Mouse (Mus musculus) stomach, embryonic 15.5 days (tissue): ENCODE results near the gene Cebpb. TPM values are rescaled to one million over a fixed set of nuclear protein-coding genes. Genes with fewer than 3 reads are reported as not detected.

ENCODE experiments used
- ATAC-seq: fragments of 200-750 bp; cut with Nextera tagmentation; 2 replicates; pipeline ENCODE4 v1.8.0; 2017; ENCODE audit warnings: low read depth, moderate number of reproducible peaks, moderate TSS enrichment; ENCODE audit not compliant: insufficient read depth, low FRiP score
- H3K27ac ChIP-seq: fragments of 300-500 bp; sonication (generic); 2 replicates; pipeline ENCODE4 v1.5.1; 2015; ENCODE audit warnings: mild to moderate bottlenecking, inconsistent platforms
- H3K27me3 ChIP-seq: fragments of 300-500 bp; sonication (generic); replicated peaks from 2 replicates; pipeline ENCODE4 v1.6.1; 2015; ENCODE audit warnings: inconsistent platforms
- H3K36me3 ChIP-seq: fragments of 300-500 bp; sonication (generic); 2 replicates; pipeline ENCODE4 v1.6.1; 2015; ENCODE audit warnings: inconsistent platforms
- H3K4me1 ChIP-seq: fragments of 300-500 bp; sonication (generic); 2 replicates; pipeline ENCODE4 v1.6.1; 2015; ENCODE audit warnings: inconsistent platforms
- H3K4me2 ChIP-seq: fragments of 300-500 bp; sonication (generic); 2 replicates; pipeline ENCODE4 v1.6.1; 2015; ENCODE audit warnings: mild to moderate bottlenecking, inconsistent platforms
- H3K4me3 ChIP-seq: fragments of 300-500 bp; sonication (generic); replicated peaks from 2 replicates; pipeline ENCODE4 v1.5.1; 2015; ENCODE audit warnings: inconsistent platforms
- H3K9ac ChIP-seq: fragments of 300-500 bp; sonication (generic); 2 replicates; pipeline ENCODE4 v1.6.1; 2015; ENCODE audit warnings: inconsistent platforms
- H3K9me3 ChIP-seq: fragments of 300-500 bp; sonication (generic); 2 replicates; pipeline ENCODE4 v1.6.1; 2016; ENCODE audit warnings: inconsistent platforms
- WGBS: fragments of 180-500 bp; shearing (Covaris S2); methylation state at CpG from one replicate; pipeline ENCODE4 v1.1.7; 2015; 5-methylcytosine and 5-hydroxymethylcytosine counted together
- polyA plus RNA-seq: library from polyadenylated mRNA; unstranded; fragments of >200 nt; fragmentation: Nextera tagmentation; extraction: Ambion mirVana; gene quantifications from 2 replicates; pipeline ENCODE4 v1.2.1, GENCODE M21; 2015

Cebpb gene
- polyA plus RNA-seq, 1 experiment from 2014 or later, result 25.4 TPM

GRCm38 (mm10) chr2:167712872-167713821 lies 24.4 kb downstream of the Cebpb start:
- no peak overlapping the region for H3K9ac ChIP-seq
- H3K27me3 ChIP-seq, result no peaks in the 10 kb centered on the region
- no peak overlapping the region for H3K4me3 ChIP-seq
- no peak for ATAC-seq
- no peak overlapping the region for H3K27ac ChIP-seq
- H3K36me3 ChIP-seq, result no peaks in the 10 kb centered on the region
- H3K4me2 ChIP-seq, result no peak overlapping the region
- H3K4me1 ChIP-seq, result no peaks in the 10 kb centered on the region
- no peaks in the 10 kb centered on the region for H3K9me3 ChIP-seq
- WGBS, result 62% methylated on average over 20 of the region's 23 CpGs

GRCm38 (mm10) chr2:167714298-167714697 lies 25.6 kb downstream of the Cebpb start:
- Histone ChIP-seq H3K27ac (no peak overlapping the region), H3K9ac (no peak overlapping the region), H3K36me3 (no peaks in the 10 kb centered on the region), H3K4me1 (no peaks in the 10 kb centered on the region), H3K9me3 (no peaks in the 10 kb centered on the region), H3K4me3 (no peak overlapping the region), H3K4me2 (no peak overlapping the region), H3K27me3 (no peaks in the 10 kb centered on the region)
- ATAC-seq, result no peak
- 86% methylated on average over 6 of the region's 6 CpGs for WGBS

GRCm38 (mm10) chr2:167715008-167715407 lies 26.3 kb downstream of the Cebpb start:
- Histone ChIP-seq H3K4me1 (no peaks in the 10 kb centered on the region), H3K4me3 (no peak overlapping the region), H3K9me3 (no peaks in the 10 kb centered on the region), H3K27me3 (no peaks in the 10 kb centered on the region), H3K36me3 (no peaks in the 10 kb centered on the region), H3K9ac (no peak overlapping the region), H3K27ac (no peak overlapping the region), H3K4me2 (no peak overlapping the region)
- 63% methylated on average over 6 of the region's 6 CpGs for WGBS
- no peak for ATAC-seq

- H3K9me3 ChIP-seq, result no peaks in the 10 kb centered on the region
- peaks cover 6% of the 10 kb centered on the region; the same call in 1 of the 2 replicates for H3K4me1 ChIP-seq
- no peak for ATAC-seq
- H3K27ac ChIP-seq, result no peak overlapping the region
- no peak overlapping the region for H3K4me3 ChIP-seq
- no peaks in the 10 kb centered on the region for H3K36me3 ChIP-seq
- H3K9ac ChIP-seq, result no peak overlapping the region
- no peaks in the 10 kb centered on the region for H3K27me3 ChIP-seq
- 52% methylated on average over 1 of the region's 1 CpGs for WGBS
- H3K4me2 ChIP-seq, result no peak overlapping the region
These were observed 28.5 kb downstream of the Cebpb start for GRCm38 (mm10) chr2:167717208-167717607.

GRCm38 (mm10) chr2:167719520-167719919 lies 30.8 kb downstream of the Cebpb start:
- H3K36me3 ChIP-seq, result no peaks in the 10 kb centered on the region
- WGBS, result 81% methylated on average over 4 of the region's 4 CpGs
- H3K4me2 ChIP-seq, result no peak overlapping the region
- no peak overlapping the region for H3K9ac ChIP-seq
- no peak overlapping the region for H3K27ac ChIP-seq
- peaks cover 6% of the 10 kb centered on the region; the same call in 1 of the 2 replicates for H3K4me1 ChIP-seq
- no peak for ATAC-seq
- H3K27me3 ChIP-seq, result no peaks in the 10 kb centered on the region
- no peak overlapping the region for H3K4me3 ChIP-seq
- no peaks in the 10 kb centered on the region for H3K9me3 ChIP-seq

- H3K27me3 ChIP-seq, result no peaks in the 10 kb centered on the region
- no peak overlapping the region for H3K4me3 ChIP-seq
- no peak overlapping the region for H3K4me2 ChIP-seq
- H3K27ac ChIP-seq, result no peak overlapping the region; the same call in 1 of the 2 replicates
- H3K9me3 ChIP-seq, result no peaks in the 10 kb centered on the region
- no peak overlapping the region for H3K9ac ChIP-seq
- 64% methylated on average over 11 of the region's 11 CpGs for WGBS
- peak; percentile 11; the same call in 1 of the 2 replicates for ATAC-seq
- H3K36me3 ChIP-seq, result no peaks in the 10 kb centered on the region
- H3K4me1 ChIP-seq, result peaks cover 6% of the 10 kb centered on the region; the same call in 1 of the 2 replicates
These were observed 32.6 kb downstream of the Cebpb start for GRCm38 (mm10) chr2:167721159-167721882.

- Histone ChIP-seq H3K4me1 (peaks cover 6% of the 10 kb centered on the region; the same call in 1 of the 2 replicates), H3K4me2 (no peak overlapping the region), H3K27ac (no peak overlapping the region), H3K9me3 (no peaks in the 10 kb centered on the region), H3K27me3 (no peaks in the 10 kb centered on the region), H3K36me3 (no peaks in the 10 kb centered on the region), H3K4me3 (no peak overlapping the region), H3K9ac (no peak overlapping the region)
- WGBS, result 63% methylated on average over 6 of the region's 6 CpGs
- no peak for ATAC-seq
These were observed 33.8 kb downstream of the Cebpb start for GRCm38 (mm10) chr2:167722538-167722937.

- Histone ChIP-seq H3K27me3 (no peaks in the 10 kb centered on the region), H3K9me3 (no peaks in the 10 kb centered on the region), H3K27ac (no peak overlapping the region), H3K4me1 (peaks cover 6% of the 10 kb centered on the region; the same call in 1 of the 2 replicates), H3K4me2 (no peak overlapping the region), H3K9ac (no peak overlapping the region), H3K4me3 (no peak overlapping the region), H3K36me3 (no peaks in the 10 kb centered on the region)
- 75% methylated on average over 11 of the region's 11 CpGs for WGBS
- ATAC-seq, result no peak
These were observed 35.0 kb downstream of the Cebpb start for GRCm38 (mm10) chr2:167723589-167724206.

- whole genome bisulfite sequencing, result 82% methylated on average over 10 of the region's 10 CpGs
- H3K27ac ChIP-seq, result no peak overlapping the region
- H3K4me2 ChIP-seq, result no peak overlapping the region
- H3K4me3 ChIP-seq, result no peak overlapping the region
- H3K9me3 ChIP-seq, result no peaks in the 10 kb centered on the region
- H3K9ac ChIP-seq, result no peak overlapping the region
- no peaks in the 10 kb centered on the region for H3K36me3 ChIP-seq
- peaks cover 9% of the 10 kb centered on the region; the same call in 1 of the 2 replicates for H3K4me1 ChIP-seq
- no peaks in the 10 kb centered on the region for H3K27me3 ChIP-seq
- no peak for ATAC-seq
These were observed 37.2 kb downstream of the Cebpb start for GRCm38 (mm10) chr2:167725879-167726278.

GRCm38 (mm10) chr2:167727161-167727560 lies 38.4 kb downstream of the Cebpb start:
- Histone ChIP-seq H3K36me3 (no peaks in the 10 kb centered on the region), H3K9ac (no peak overlapping the region), H3K27ac (no peak overlapping the region), H3K4me2 (no peak overlapping the region), H3K4me3 (no peak overlapping the region), H3K27me3 (no peaks in the 10 kb centered on the region), H3K4me1 (0 out of 2 replicates have a peak, but pooled peaks cover 3% of the 10 kb centered on the region), H3K9me3 (no peaks in the 10 kb centered on the region)
- ATAC-seq, result peak; percentile 51; the same call in 1 of the 2 replicates
- 45% methylated on average over 13 of the region's 13 CpGs for WGBS

GRCm38 (mm10) chr2:167730036-167730435 lies 41.3 kb downstream of the Cebpb start:
- 57% methylated on average over 7 of the region's 7 CpGs for WGBS
- no peaks in the 10 kb centered on the region for H3K36me3 ChIP-seq
- no peak overlapping the region for H3K27ac ChIP-seq
- H3K9me3 ChIP-seq, result no peaks in the 10 kb centered on the region
- H3K4me1 ChIP-seq, result 0 out of 2 replicates have a peak, but pooled peaks cover 3% of the 10 kb centered on the region
- no peak overlapping the region for H3K4me3 ChIP-seq
- H3K9ac ChIP-seq, result no peak overlapping the region
- no peaks in the 10 kb centered on the region for H3K27me3 ChIP-seq
- ATAC-seq, result no peak
- no peak overlapping the region for H3K4me2 ChIP-seq
